Mouse (Mus musculus): ENCODE results near the gene Atp5d. TPM values are rescaled to one million over a fixed set of nuclear protein-coding genes. Genes with fewer than 3 reads are reported as not detected.

Atp5d gene
- polyA plus RNA-seq, 1 experiment from 2014 or later = 588 TPM

- no peak for DNase-seq (ENCODE audit: low spot score)
Measured at GRCm38 (mm10) chr10:80139975-80140665, 1.7 kb downstream of the Atp5d start.

GRCm38 (mm10) chr10:80140666-80141035 is 2.2 kb downstream of the Atp5d start, which contains the start of gene Cbarp:
Cbarp (minus strand) TSS chr10:80140835.
- DNase-seq (ENCODE audit: low spot score) = no peak

GRCm38 (mm10) chr10:80141243-80141642 is 2.8 kb downstream of the Atp5d start:
- peak; percentile 97 for DNase-seq (ENCODE audit: low spot score)

- peak; percentile 98 for DNase-seq (ENCODE audit: low spot score)
Measured at GRCm38 (mm10) chr10:80141786-80142529, 3.5 kb downstream of the Atp5d start.

GRCm38 (mm10) chr10:80142530-80142925 is 4.1 kb downstream of the Atp5d start:
- no peak for DNase-seq (ENCODE audit: low spot score)

- DNase-seq (ENCODE audit: low spot score) = no peak
Measured at GRCm38 (mm10) chr10:80143664-80144063, 5.2 kb downstream of the Atp5d start.

GRCm38 (mm10) chr10:80144159-80144558 is 5.7 kb downstream of the Atp5d start:
- DNase-seq (ENCODE audit: low spot score) = no peak

GRCm38 (mm10) chr10:80144864-80145838 is 6.7 kb downstream of the Atp5d start:
- peak; percentile 61 for DNase-seq (ENCODE audit: low spot score)

GRCm38 (mm10) chr10:80145896-80146295 is 7.5 kb downstream of the Atp5d start:
- DNase-seq (ENCODE audit: low spot score) = no peak

GRCm38 (mm10) chr10:80146568-80147011 is 8.2 kb downstream of the Atp5d start:
- no peak for DNase-seq (ENCODE audit: low spot score)

GRCm38 (mm10) chr10:80147146-80147718 is 8.8 kb downstream of the Atp5d start:
- DNase-seq (ENCODE audit: low spot score) = no peak

- peak; percentile 67 for DNase-seq (ENCODE audit: low spot score)
Measured at GRCm38 (mm10) chr10:80147719-80148601, 9.5 kb downstream of the Atp5d start, which contains the start of gene Midn. Midn (plus strand) TSS chr10:80148272.

- peak; percentile 92 for DNase-seq (ENCODE audit: low spot score)
Measured at GRCm38 (mm10) chr10:80148610-80149290, 10.3 kb downstream of the Atp5d start.

GRCm38 (mm10) chr10:80149291-80150225 is 11.1 kb downstream of the Atp5d start:
- DNase-seq (ENCODE audit: low spot score) = peak; percentile 99

- peak; percentile 88 for DNase-seq (ENCODE audit: low spot score)
Measured at GRCm38 (mm10) chr10:80150226-80151210, 12.1 kb downstream of the Atp5d start.

GRCm38 (mm10) chr10:80151211-80152034 is 13.0 kb downstream of the Atp5d start:
- no peak for DNase-seq (ENCODE audit: low spot score)

Data from thymus, postnatal 0 days (tissue).